Mouse (Mus musculus): ENCODE data around the gene Sgpp2. TPM values are rescaled to one million over a fixed set of nuclear protein-coding genes. Genes with fewer than 3 reads are reported as not detected.

The Sgpp2 gene
- total RNA-seq, 2 experiments from 2014 or later = not detected

- no peak for DNase-seq
These were observed 99.3 kb downstream of the Sgpp2 start for GRCm38 (mm10) chr1:78409396-78409795.

- DNase-seq = no peak
These were observed 102.5 kb downstream of the Sgpp2 start for GRCm38 (mm10) chr1:78412668-78413067.

DNA sequence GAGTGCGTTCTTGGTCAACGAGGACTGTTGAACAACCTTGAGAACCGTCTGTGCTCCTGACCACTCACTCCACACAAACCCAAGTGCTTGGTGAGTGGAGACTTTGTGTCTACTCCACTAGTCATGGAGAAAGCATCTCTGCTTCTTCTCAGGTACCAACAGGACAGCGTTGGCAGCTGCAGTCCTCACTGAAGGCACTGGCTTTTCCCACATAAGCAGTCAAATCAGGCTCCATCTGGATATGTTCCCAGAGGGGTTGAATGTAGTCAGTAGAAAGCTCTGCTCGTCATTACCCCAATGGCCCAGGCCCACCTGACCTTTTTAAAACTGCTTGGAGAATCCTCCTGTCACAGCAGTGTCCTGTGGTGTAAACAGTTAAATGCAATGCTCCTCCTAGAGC is 104.3 kb downstream of the Sgpp2 start:
- no peak for DNase-seq

- DNase-seq = no peak
These were observed 107.2 kb downstream of the Sgpp2 start for GRCm38 (mm10) chr1:78417154-78417911.

DNA sequence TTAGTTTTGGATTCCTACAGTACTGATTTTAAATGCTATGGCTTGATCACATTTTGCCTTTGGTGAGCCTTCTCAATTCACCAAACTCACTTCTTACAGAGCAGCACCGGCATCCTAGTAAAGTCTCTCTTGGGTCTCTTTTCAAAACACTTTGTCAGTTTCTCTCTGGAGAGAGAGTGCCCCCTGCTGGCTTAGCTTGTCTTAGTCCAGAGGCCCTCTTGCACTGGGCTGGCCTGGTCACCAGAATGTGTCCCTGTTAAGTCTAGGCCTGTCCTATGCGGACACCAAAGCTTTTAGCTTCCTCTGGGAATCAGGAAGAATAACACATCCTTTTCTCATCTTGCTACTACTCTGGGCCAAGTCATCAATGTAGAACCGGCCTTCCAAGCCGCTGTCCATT is 109.4 kb downstream of the Sgpp2 start:
- DNase-seq = peak; percentile 88

DNA sequence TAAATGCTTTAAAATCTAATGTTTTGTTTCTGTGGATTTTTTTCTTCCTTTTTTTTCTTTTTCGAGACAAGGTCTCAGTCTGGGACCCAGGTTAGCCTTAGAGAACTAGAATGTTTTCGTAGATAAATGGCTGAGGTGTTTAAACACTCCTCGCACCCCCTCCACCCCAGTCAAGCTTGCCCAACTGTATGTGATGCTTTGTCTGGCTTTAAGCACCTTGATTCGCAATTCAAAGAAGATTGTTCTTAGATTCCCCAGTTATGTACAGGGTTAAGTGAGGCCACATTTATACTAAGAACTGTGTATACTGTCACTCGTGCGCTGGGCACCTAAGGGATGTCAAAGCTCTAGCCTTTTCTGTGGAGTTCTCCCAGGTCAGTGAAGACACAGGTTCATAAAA is 110.1 kb downstream of the Sgpp2 start:
- no peak for DNase-seq

- DNase-seq = no peak
These were observed 111.6 kb downstream of the Sgpp2 start for GRCm38 (mm10) chr1:78421749-78422148.

GRCm38 (mm10) chr1:78422576-78422975 is 112.4 kb downstream of the Sgpp2 start:
- no peak for DNase-seq

GRCm38 (mm10) chr1:78424848-78425247 is 114.7 kb downstream of the Sgpp2 start:
- no peak for DNase-seq

GRCm38 (mm10) chr1:78425309-78425708 is 115.2 kb downstream of the Sgpp2 start:
- no peak for DNase-seq

GRCm38 (mm10) chr1:78425793-78426700 is 115.9 kb downstream of the Sgpp2 start:
- DNase-seq = no peak

- no peak for DNase-seq
These were observed 116.7 kb downstream of the Sgpp2 start for GRCm38 (mm10) chr1:78426841-78427240.

DNA sequence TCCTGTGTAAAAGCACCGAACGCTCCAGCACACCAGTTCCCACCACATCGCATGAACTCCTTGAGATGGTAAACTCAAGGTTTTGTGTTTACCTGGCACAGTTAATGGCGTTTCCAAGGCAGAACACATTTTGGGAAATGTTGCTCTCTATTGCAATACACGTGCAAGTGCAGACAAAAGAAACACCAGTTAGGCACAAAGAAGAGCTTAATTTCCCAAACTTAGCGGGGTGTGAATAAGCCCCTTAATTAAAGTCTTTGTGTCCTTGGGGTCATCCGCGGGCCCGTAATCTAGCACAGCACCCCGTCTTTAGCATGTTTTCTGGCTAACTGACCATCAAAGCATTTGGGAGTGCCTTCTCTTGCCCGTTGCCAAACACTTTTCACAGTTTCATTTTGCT is 118.7 kb downstream of the Sgpp2 start:
- DNase-seq = no peak

DNA sequence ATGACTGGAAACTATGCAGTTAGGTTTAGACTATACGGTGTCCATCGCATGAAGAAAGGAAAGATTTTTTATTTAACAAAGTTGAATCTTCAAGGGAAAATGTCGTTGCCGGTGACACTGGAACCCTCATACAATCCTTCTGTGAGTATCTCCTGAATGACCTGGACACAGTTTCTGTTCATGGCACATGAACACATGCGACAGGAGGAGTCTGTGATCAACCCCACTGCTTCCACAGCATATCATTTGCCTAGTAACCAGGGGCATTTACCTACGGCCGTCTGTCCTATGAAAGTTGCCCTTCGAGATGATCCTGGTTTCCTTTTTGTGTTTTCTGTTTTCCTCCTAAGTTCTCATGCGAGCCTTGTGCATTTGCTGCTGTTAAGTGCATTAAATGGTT is 123.3 kb downstream of the Sgpp2 start:
- no peak for DNase-seq

DNA sequence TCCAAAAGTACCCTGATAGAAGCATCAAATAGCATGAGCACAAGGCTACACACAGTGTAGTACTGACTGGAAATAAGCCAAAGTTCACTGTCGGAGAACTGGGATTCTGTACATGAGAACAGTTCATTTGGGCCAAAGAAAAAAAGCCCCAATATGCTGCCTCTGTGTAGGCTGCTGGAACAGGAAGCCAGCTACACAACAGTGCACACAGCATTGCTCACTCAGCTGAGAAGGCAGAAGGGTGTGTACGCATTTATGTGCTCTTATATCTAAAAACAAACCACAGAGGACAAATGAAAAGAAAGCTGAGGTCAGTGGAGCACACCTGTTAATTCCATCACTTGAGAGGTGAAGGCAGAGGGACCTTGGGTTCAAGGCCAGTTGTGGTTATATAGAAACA is 125.8 kb downstream of the Sgpp2 start:
- no peak for DNase-seq

DNA sequence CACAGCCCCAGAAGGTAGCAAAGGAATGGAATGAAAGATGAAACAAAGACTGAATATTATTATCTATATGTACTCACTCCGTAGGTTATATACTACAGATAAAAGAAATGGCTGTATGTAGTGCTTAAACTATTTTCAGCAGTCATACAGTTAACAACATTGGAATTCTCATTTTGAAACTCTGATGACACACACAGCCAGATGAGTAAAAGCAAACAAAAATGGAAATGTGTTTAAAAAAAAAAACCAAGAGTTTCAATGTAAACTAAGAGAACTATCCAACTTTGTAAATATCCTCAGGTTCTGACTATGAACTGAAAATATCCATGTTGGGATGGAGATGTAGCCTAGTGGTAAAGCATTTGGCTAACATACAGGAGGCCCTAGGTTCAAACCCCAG is 126.3 kb downstream of the Sgpp2 start:
- no peak for DNase-seq

GRCm38 (mm10) chr1:78437150-78437549 is 127.0 kb downstream of the Sgpp2 start:
- no peak for DNase-seq

- DNase-seq = no peak
These were observed 130.6 kb downstream of the Sgpp2 start for GRCm38 (mm10) chr1:78440716-78441115.

- no peak for DNase-seq
These were observed 132.9 kb downstream of the Sgpp2 start for GRCm38 (mm10) chr1:78443056-78443455.

- DNase-seq = no peak
These were observed 136.1 kb downstream of the Sgpp2 start for GRCm38 (mm10) chr1:78446232-78446631.

GRCm38 (mm10) chr1:78446742-78447141 is 136.6 kb downstream of the Sgpp2 start:
- DNase-seq = no peak

- DNase-seq = no peak
These were observed 137.9 kb downstream of the Sgpp2 start for GRCm38 (mm10) chr1:78448091-78448490.

DNA sequence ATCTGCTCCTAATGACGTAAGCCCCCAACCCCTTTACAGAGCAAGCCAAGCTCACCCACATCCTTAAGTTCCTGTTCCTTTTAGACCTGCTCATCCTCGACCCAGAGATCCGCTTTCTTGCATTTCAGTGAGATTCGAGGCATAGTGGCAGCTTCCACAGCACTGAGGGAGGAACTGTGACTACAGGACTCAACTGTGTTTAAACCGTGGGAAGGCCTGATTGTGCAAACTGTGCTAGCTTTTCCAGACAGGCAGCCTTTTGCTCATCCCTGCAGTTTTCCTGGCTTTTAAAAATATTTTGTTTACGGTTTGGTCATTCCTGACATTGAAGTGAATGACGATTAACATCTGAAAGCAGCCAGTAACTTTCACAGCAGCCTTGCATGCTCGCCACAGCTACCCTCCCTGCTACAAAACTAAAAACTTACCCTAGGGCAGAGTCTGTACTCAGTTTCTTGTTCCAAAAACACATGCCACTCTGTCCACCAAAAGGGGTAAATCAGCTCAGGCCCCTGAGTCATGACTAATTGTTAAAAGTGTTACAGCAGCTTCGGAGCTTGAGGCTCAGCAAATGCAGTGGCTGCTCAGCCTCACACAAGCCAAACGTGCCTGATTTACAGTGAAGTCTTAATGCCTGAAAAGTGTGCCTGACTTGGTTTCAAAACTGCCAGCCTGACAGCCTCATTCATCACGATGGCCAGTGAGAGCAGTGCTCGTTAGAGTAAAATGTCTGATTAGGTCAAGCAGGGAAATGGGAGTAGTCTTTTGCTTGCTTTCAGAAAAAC is 141.1 kb downstream of the Sgpp2 start:
- no peak for DNase-seq

All from gastrocnemius, postnatal 10 days (tissue).